Mouse (Mus musculus): Measurements from ENCODE around the gene Flad1. TPM values are rescaled to one million over a fixed set of nuclear protein-coding genes. Genes with fewer than 3 reads are reported as not detected.

The Flad1 gene
- total RNA-seq, 2 experiments from 2014 or later: 31.6 to 36.0 TPM

- no peak for DNase-seq (ENCODE audit: low spot score in 2 of 2)
Measured at GRCm38 (mm10) chr3:89385451-89385850, 26.2 kb downstream of the Flad1 start.

GRCm38 (mm10) chr3:89384331-89385076 is 27.2 kb downstream of the Flad1 start:
- DNase-seq (ENCODE audit: low spot score in 2 of 2): no peak

GRCm38 (mm10) chr3:89383651-89384255 is 27.9 kb downstream of the Flad1 start:
- DNase-seq (ENCODE audit: low spot score in 2 of 2): no peak

- DNase-seq (ENCODE audit: low spot score in 2 of 2): no peak
Measured at GRCm38 (mm10) chr3:89382950-89383349, 28.7 kb downstream of the Flad1 start.

- DNase-seq (ENCODE audit: low spot score in 2 of 2): no peak
Measured at GRCm38 (mm10) chr3:89382033-89382882, 29.4 kb downstream of the Flad1 start.

- no peak for DNase-seq (ENCODE audit: low spot score in 2 of 2)
Measured at GRCm38 (mm10) chr3:89381233-89381632, 30.4 kb downstream of the Flad1 start.

GRCm38 (mm10) chr3:89380711-89381110 is 31.0 kb downstream of the Flad1 start:
- DNase-seq (ENCODE audit: low spot score in 2 of 2): no peak

GRCm38 (mm10) chr3:89380291-89380690 is 31.4 kb downstream of the Flad1 start:
- DNase-seq (ENCODE audit: low spot score in 2 of 2): no peak

GRCm38 (mm10) chr3:89379388-89380131 is 32.1 kb downstream of the Flad1 start:
- no peak for DNase-seq (ENCODE audit: low spot score in 2 of 2)

GRCm38 (mm10) chr3:89378394-89379067 is 33.1 kb downstream of the Flad1 start:
- peak; percentile 73 to 79 for DNase-seq (ENCODE audit: low spot score in 2 of 2)

- DNase-seq (ENCODE audit: low spot score in 2 of 2): no peak
Measured at GRCm38 (mm10) chr3:89377831-89378230, 33.8 kb downstream of the Flad1 start.

GRCm38 (mm10) chr3:89373581-89374231 is 38.0 kb downstream of the Flad1 start:
- no peak for DNase-seq (ENCODE audit: low spot score in 2 of 2)

- DNase-seq (ENCODE audit: low spot score in 2 of 2): no peak
Measured at GRCm38 (mm10) chr3:89367338-89367737, 44.3 kb downstream of the Flad1 start.

- DNase-seq (ENCODE audit: low spot score in 2 of 2): no peak
Measured at GRCm38 (mm10) chr3:89365486-89366414, 45.9 kb downstream of the Flad1 start.

GRCm38 (mm10) chr3:89365153-89365485 is 46.6 kb downstream of the Flad1 start, which contains the start of gene Dcst1:
Gene Dcst1, minus strand, starts transcription at chr3:89365253.
- DNase-seq (ENCODE audit: low spot score in 2 of 2): no peak

GRCm38 (mm10) chr3:89364631-89365030 is 47.0 kb downstream of the Flad1 start:
- DNase-seq (ENCODE audit: low spot score in 2 of 2): no peak

GRCm38 (mm10) chr3:89361675-89362074 is 50.0 kb downstream of the Flad1 start, which contains the start of gene Dcst2:
Gene Dcst2, plus strand, starts transcription at chr3:89361975.
- DNase-seq (ENCODE audit: low spot score in 2 of 2): no peak

GRCm38 (mm10) chr3:89360237-89360636 is 51.4 kb downstream of the Flad1 start:
- no peak for DNase-seq (ENCODE audit: low spot score in 2 of 2)

GRCm38 (mm10) chr3:89359630-89360029 is 52.0 kb downstream of the Flad1 start:
- DNase-seq (ENCODE audit: low spot score in 2 of 2): no peak
